Mouse (Mus musculus) spleen, postnatal 10 days (tissue): ENCODE measurements around the gene Rnf216.

Source experiments
- DNase-seq, 2 experiments: peaks; one replicate each; pipeline ENCODE4 v3.0.0; 2021 to 2022; ENCODE audit warnings: low spot score in 2 of 2

Rnf216 gene

GRCm38 (mm10) chr5:142959576-142960556 is 152.9 kb downstream of the Rnf216 start, which contains the start of gene Fscn1:
TSS of gene Fscn1 (plus strand) at chr5:142960343.
- DNase-seq = peak in 1 of 2 experiments; percentile 69

GRCm38 (mm10) chr5:142959156-142959555 is 153.6 kb downstream of the Rnf216 start:
- DNase-seq = no peak

- DNase-seq = no peak
These were observed 154.3 kb downstream of the Rnf216 start for GRCm38 (mm10) chr5:142958464-142958863.

- no peak for DNase-seq
These were observed 155.7 kb downstream of the Rnf216 start for GRCm38 (mm10) chr5:142956956-142957703.

GRCm38 (mm10) chr5:142953641-142954040 is 159.2 kb downstream of the Rnf216 start:
- DNase-seq = no peak

GRCm38 (mm10) chr5:142950405-142950804 is 162.4 kb downstream of the Rnf216 start:
- no peak for DNase-seq

GRCm38 (mm10) chr5:142949580-142949979 is 163.2 kb downstream of the Rnf216 start:
- DNase-seq = no peak

- DNase-seq = no peak
These were observed 165.3 kb downstream of the Rnf216 start for GRCm38 (mm10) chr5:142947460-142947859.

GRCm38 (mm10) chr5:142944979-142945682 is 167.7 kb downstream of the Rnf216 start:
- DNase-seq = no peak
